10 mouse cellular contexts compared by ENCODE assay signal in genomic region chr7:107455118-107455521, GRCm38 (mm10).
A peak's percentile ranks its signal among the peaks of the same experiment; 100 is the strongest.
DNase-seq lines count a peak whose midpoint lies in the region; ATAC-seq lines count a peak whose summit lies in the region.
"Had no signal": no experiment of that assay in that cellular context is flagged by ENCODE, and none has a peak within 500 bp of the region (broad histone marks: within the 10 kb centered on the region; RNA-seq: fewer than 3 reads in every experiment).

No protein-coding gene starts in this region.

- no peaks in the 10 kb centered on the region for H3K27me3 ChIP-seq in lung, embryonic 16.5 days (ENCODE audit: control insufficient read depth, insufficient read depth, low read depth, low read length)
- H3K27me3 ChIP-seq in hindbrain, embryonic 15.5 days: no peaks in the 10 kb centered on the region
- H3K27me3 ChIP-seq in neural tube, embryonic 15.5 days (replicated peaks): no peaks in the 10 kb centered on the region
- H3K27me3 ChIP-seq: liver, embryonic 15.5 days had no signal

- H3K9ac ChIP-seq in lung, embryonic 16.5 days (ENCODE audit: low read length): no peak overlapping the region
- H3K9ac ChIP-seq in hindbrain, embryonic 15.5 days: no peak overlapping the region
- no peak overlapping the region for H3K9ac ChIP-seq in neural tube, embryonic 15.5 days (replicated peaks)
- H3K9ac ChIP-seq: liver, embryonic 15.5 days had no signal

- peak; percentile 57; the same call in 1 of the 2 replicates for ATAC-seq in frontal cortex, adult (ENCODE audit: low TSS enrichment)
- ATAC-seq in lung, embryonic 16.5 days (ENCODE audit: low read depth): peak; percentile 51; the same call in 1 of the 2 replicates
- ATAC-seq in hindbrain, embryonic 15.5 days (ENCODE audit: low FRiP score, low read depth): peak; percentile 88
- ATAC-seq in neural tube, embryonic 15.5 days (ENCODE audit: low FRiP score): peak; percentile 88
- ATAC-seq: activated CD4-positive, CD25-positive, alpha-beta regulatory T cell, adult 4 months had no signal

- no peaks in the 10 kb centered on the region for H3K9me3 ChIP-seq in lung, embryonic 16.5 days (ENCODE audit: control insufficient read depth, low read length)
- no peaks in the 10 kb centered on the region for H3K9me3 ChIP-seq in hindbrain, embryonic 15.5 days
- H3K9me3 ChIP-seq in neural tube, embryonic 15.5 days (replicated peaks): no peaks in the 10 kb centered on the region
- H3K9me3 ChIP-seq: liver, embryonic 15.5 days had no signal

- WGBS in lung, embryonic 16.5 days: 46% methylated on average over 5 of the region's 5 CpGs
- 53% methylated on average over 5 of the region's 5 CpGs for WGBS in hindbrain, embryonic 15.5 days
- 38% methylated on average over 5 of the region's 5 CpGs for WGBS in neural tube, embryonic 15.5 days

- H3K4me1 ChIP-seq in lung, embryonic 16.5 days (replicated peaks; ENCODE audit: control insufficient read depth, insufficient read depth, low read length): no peaks in the 10 kb centered on the region
- H3K4me1 ChIP-seq in hindbrain, embryonic 15.5 days (replicated peaks): peaks cover 9% of the 10 kb centered on the region
- H3K4me1 ChIP-seq in neural tube, embryonic 15.5 days: peaks cover 11% of the 10 kb centered on the region
- H3K4me1 ChIP-seq: liver, embryonic 15.5 days had no signal

- H3K4me3 ChIP-seq in lung, embryonic 16.5 days (ENCODE audit: low read length): no peak overlapping the region
- no peak overlapping the region for H3K4me3 ChIP-seq in hindbrain, embryonic 15.5 days
- H3K4me3 ChIP-seq in neural tube, embryonic 15.5 days (replicated peaks): no peak overlapping the region
- H3K4me3 ChIP-seq: liver, embryonic 15.5 days had no signal

- no peak overlapping the region for H3K4me2 ChIP-seq in lung, embryonic 16.5 days (ENCODE audit: low read depth, low read length)
- H3K4me2 ChIP-seq in hindbrain, embryonic 15.5 days: no peak overlapping the region
- H3K4me2 ChIP-seq in neural tube, embryonic 15.5 days: no peak overlapping the region
- H3K4me2 ChIP-seq: liver, embryonic 15.5 days had no signal

- DNase-seq in frontal cortex, postnatal 14 days (ENCODE audit: low spot score in 2 of 2): no peak
- DNase-seq in lung, postnatal 14 days: no peak
- DNase-seq in thymus, postnatal 14 days: no peak
- DNase-seq in heart, adult 18-20 months: no peak

- no peak overlapping the region for H3K27ac ChIP-seq in lung, embryonic 16.5 days (ENCODE audit: low read length)
- H3K27ac ChIP-seq in hindbrain, embryonic 15.5 days (replicated peaks): peak overlapping the region; percentile 12
- H3K27ac ChIP-seq in neural tube, embryonic 15.5 days (replicated peaks): peak overlapping the region; percentile 58
- H3K27ac ChIP-seq: liver, embryonic 15.5 days had no signal

- H3K36me3 ChIP-seq in lung, embryonic 16.5 days (ENCODE audit: control insufficient read depth, insufficient read depth, low read length): no peaks in the 10 kb centered on the region
- H3K36me3 ChIP-seq in hindbrain, embryonic 15.5 days: no peaks in the 10 kb centered on the region
- no peaks in the 10 kb centered on the region for H3K36me3 ChIP-seq in neural tube, embryonic 15.5 days
- H3K36me3 ChIP-seq: liver, embryonic 15.5 days had no signal
